Mouse (Mus musculus) CH12.LX (cell line): ENCODE measurements around the gene Adamts14.

ENCODE experiments used
- CHD2 ChIP-seq: IDR thresholded peaks from 2 replicates; pipeline ENCODE4 v1.6.1; 2011; ENCODE audit warnings: low read length, improper control_type of control experiment
- CTCF ChIP-seq, 2 experiments: IDR thresholded peaks in 1 of 2; conservative IDR thresholded peaks in 1 of 2; 2 replicates each; pipeline ENCODE4 v1.5.1; 2011 to 2012; ENCODE audit warnings: low read depth in 2 of 2, low read length in 2 of 2, improper control_type of control experiment in 1 of 2, inconsistent platforms in 1 of 2, mild to moderate bottlenecking in 1 of 2, moderate library complexity in 1 of 2
- EP300 ChIP-seq: IDR thresholded peaks from 2 replicates; pipeline ENCODE4 v1.6.1; 2011; ENCODE audit warnings: low read length, improper control_type of control experiment
- ETS1 ChIP-seq: conservative IDR thresholded peaks from 2 replicates; pipeline ENCODE4 v1.6.1; 2012; ENCODE audit warnings: low read depth, mild to moderate bottlenecking, inconsistent platforms, low read length, improper control_type of control experiment, moderate library complexity
- KAT2A ChIP-seq: IDR thresholded peaks from 2 replicates; pipeline ENCODE4 v1.6.1; 2012; ENCODE audit warnings: low read length, improper control_type of control experiment, inconsistent platforms; ENCODE audit not compliant: insufficient replicate concordance
- POLR2A ChIP-seq: IDR thresholded peaks from 2 replicates; pipeline ENCODE4 v1.6.1; 2011; ENCODE audit warnings: low read depth, mild to moderate bottlenecking, improper control_type of control experiment, low read length
- UBTF ChIP-seq: IDR thresholded peaks from 2 replicates; pipeline ENCODE4 v1.6.1; 2012; ENCODE audit warnings: low read depth, mild to moderate bottlenecking, inconsistent platforms, low read length, improper control_type of control experiment, moderate library complexity
- USF2 ChIP-seq: conservative IDR thresholded peaks from 2 replicates; pipeline ENCODE4 v1.6.1; 2011; ENCODE audit warnings: low read depth, low read length, improper control_type of control experiment

DNA sequence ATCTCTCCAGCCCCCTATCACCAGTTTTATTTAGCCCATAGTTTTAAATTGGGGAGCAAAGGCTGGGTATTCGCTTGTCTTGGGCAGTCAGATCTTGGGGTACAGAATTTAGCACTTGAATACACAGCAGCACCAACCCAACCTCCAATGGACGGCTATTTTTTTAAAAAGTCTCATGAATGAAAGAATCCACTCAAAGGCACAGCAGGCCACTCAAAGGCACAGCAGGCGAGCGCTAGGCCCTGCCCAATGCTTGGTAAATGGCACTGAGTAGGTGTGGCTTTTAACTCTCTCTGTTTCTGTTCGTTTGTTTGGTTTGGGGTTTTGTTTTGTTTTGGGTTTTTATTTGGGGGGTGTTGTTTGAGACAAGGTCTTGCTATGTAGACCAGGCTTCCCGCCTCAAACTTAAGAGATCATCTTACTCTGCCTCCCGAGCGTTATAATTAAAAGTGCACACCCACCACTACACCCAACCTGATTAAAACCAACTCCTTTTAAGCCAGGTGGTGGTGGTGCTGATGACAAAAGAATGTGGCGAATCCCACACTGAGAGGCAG is 42.2 kb upstream of the Adamts14 start:
- no peak for TF ChIP-seq UBTF
- TF ChIP-seq USF2 = no peak
- no peak for TF ChIP-seq ETS1
- TF ChIP-seq EP300 = no peak
- no peak for TF ChIP-seq CHD2
- no peak for TF ChIP-seq CTCF (conservative IDR thresholded peaks at IDR 0.05 in 1 of 2, IDR thresholded peaks at IDR 0.05 in 1 of 2; ENCODE audit: low read depth in 2 of 2, low read length in 2 of 2)
- no peak for TF ChIP-seq KAT2A
- TF ChIP-seq POLR2A = no peak
